In the genomic region with DNA sequence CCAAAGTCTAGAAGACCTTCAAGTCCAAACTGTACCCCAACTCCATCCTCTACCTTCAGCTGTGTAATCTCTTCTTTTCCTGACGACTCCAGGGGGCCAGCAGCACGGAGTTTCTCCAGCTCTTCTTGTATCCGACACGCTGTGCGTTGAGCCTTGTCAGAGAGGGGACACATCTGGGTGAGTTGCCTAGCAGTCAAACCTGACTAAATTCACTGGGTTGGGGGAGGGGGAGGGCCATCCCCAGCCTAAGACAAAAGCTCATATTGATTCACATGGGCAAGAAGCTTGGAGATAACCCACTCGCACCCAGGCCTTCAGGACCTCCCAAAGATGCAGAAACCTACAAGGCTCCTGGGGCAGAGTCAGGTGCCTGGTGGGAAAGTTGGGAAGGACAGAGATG, we compare ENCODE assay signal across 18 mouse cellular contexts.
"Had no signal": no experiment of that assay in that cellular context is flagged by ENCODE, and none has a peak within 500 bp of the region (broad histone marks: within the 10 kb centered on the region; RNA-seq: fewer than 3 reads in every experiment).

No protein-coding gene starts in this region.

- H3K9ac ChIP-seq: lung, embryonic 14.5 days; midbrain, embryonic 12.5 days; neural tube, embryonic 13.5 days; neural tube, embryonic 15.5 days had no signal

- DNase-seq: lung, embryonic 14.5 days; lung, postnatal 10 days; lung, postnatal 4 days; midbrain, embryonic 14.5 days; retina, postnatal 1 day; right cerebral cortex, adult 18-20 months; right cerebral cortex, postnatal 25 days; right cerebral cortex, postnatal 4 days; spleen, adult 18-20 months; thymus, adult 18-20 months; thymus, postnatal 14 days; thymus, postnatal 36 days had no signal

- H3K4me3 ChIP-seq: midbrain, embryonic 10.5 days; midbrain, embryonic 12.5 days; myocyte; neural tube, embryonic 13.5 days; neural tube, embryonic 15.5 days had no signal

- H3K27me3 ChIP-seq: midbrain, embryonic 12.5 days; neural tube, embryonic 13.5 days; neural tube, embryonic 15.5 days had no signal

- H3K4me2 ChIP-seq: lung, embryonic 14.5 days; midbrain, embryonic 12.5 days; neural tube, embryonic 13.5 days; neural tube, embryonic 15.5 days had no signal

- H3K9me3 ChIP-seq: midbrain, embryonic 10.5 days; midbrain, embryonic 12.5 days; neural tube, embryonic 13.5 days; neural tube, embryonic 15.5 days had no signal

- ATAC-seq: midbrain, embryonic 16.5 days had no signal

- H3K4me1 ChIP-seq: midbrain, embryonic 10.5 days; midbrain, embryonic 12.5 days; neural tube, embryonic 13.5 days; neural tube, embryonic 15.5 days had no signal

- H3K27ac ChIP-seq: midbrain, embryonic 10.5 days; midbrain, embryonic 12.5 days; neural tube, embryonic 13.5 days; neural tube, embryonic 15.5 days had no signal
